Mouse (Mus musculus) limb, embryonic 14.5 days (tissue): ENCODE measurements around the gene Vamp9. TPM values are rescaled to one million over a fixed set of nuclear protein-coding genes. Genes with fewer than 3 reads are reported as not detected.

Experiments
- ATAC-seq: fragments of 200-750 bp; cut with Nextera tagmentation; 2 replicates; pipeline ENCODE4 v1.8.0; 2017; ENCODE audit warnings: low read depth, moderate number of reproducible peaks, moderate TSS enrichment; ENCODE audit not compliant: low FRiP score
- DNase-seq: peaks from one replicate; pipeline ENCODE4 v3.0.0-alpha.2; 2015; ENCODE audit warnings: low spot score
- H3K27ac ChIP-seq: fragments of 300-500 bp; sonication (generic); replicated peaks from 2 replicates; pipeline ENCODE4 v1.5.1; 2014; ENCODE audit warnings: low read depth, mild to moderate bottlenecking, low read length, moderate library complexity, mixed read lengths
- H3K27me3 ChIP-seq: fragments of 300-500 bp; sonication (generic); 2 replicates; pipeline ENCODE4 v1.6.1; 2014; ENCODE audit warnings: low read length, mixed read lengths; ENCODE audit not compliant: control insufficient read depth, insufficient read depth
- H3K36me3 ChIP-seq: fragments of 300-500 bp; sonication (generic); 2 replicates; pipeline ENCODE4 v1.6.1; 2014; ENCODE audit warnings: mild to moderate bottlenecking, low read length, moderate library complexity, mixed read lengths; ENCODE audit not compliant: control insufficient read depth, insufficient read depth
- H3K4me1 ChIP-seq: fragments of 300-500 bp; sonication (generic); 2 replicates; pipeline ENCODE4 v1.6.1; 2014; ENCODE audit warnings: antibody characterized with exemption, low read length, mixed read lengths; ENCODE audit not compliant: control insufficient read depth, insufficient read depth
- H3K4me2 ChIP-seq: fragments of 300-500 bp; sonication (generic); replicated peaks from 2 replicates; pipeline ENCODE4 v1.6.1; 2014; ENCODE audit warnings: low read depth, mild to moderate bottlenecking, low read length, moderate library complexity; ENCODE audit not compliant: severe bottlenecking
- H3K4me3 ChIP-seq: fragments of 300-500 bp; sonication (generic); replicated peaks from 2 replicates; pipeline ENCODE4 v1.5.1; 2014; ENCODE audit warnings: low read length
- H3K9ac ChIP-seq: fragments of 300-500 bp; sonication (generic); 2 replicates; pipeline ENCODE4 v1.6.1; 2014; ENCODE audit warnings: mild to moderate bottlenecking, low read depth, low read length, moderate library complexity; ENCODE audit not compliant: severe bottlenecking
- H3K9me3 ChIP-seq: fragments of 300-500 bp; sonication (generic); 2 replicates; pipeline ENCODE4 v1.6.1; 2016; ENCODE audit warnings: low read length; ENCODE audit not compliant: control insufficient read depth
- POLR2A ChIP-seq: fragments of 200-500 bp; IDR thresholded peaks from 2 replicates; pipeline ENCODE4 v1.8.0; 2012; ENCODE audit warnings: inconsistent platforms, mild to moderate bottlenecking, moderate library complexity, borderline replicate concordance; ENCODE audit not compliant: insufficient read depth, insufficient read length; ENCODE audit errors: extremely low read depth
- WGBS: fragments of 180-500 bp; shearing (Covaris S2); extraction: QIAGEN DNeasy Blood & Tissue Kit; methylation state at CpG from one replicate; pipeline ENCODE4 v1.1.7; 2014; 5-methylcytosine and 5-hydroxymethylcytosine counted together
- polyA plus RNA-seq, 2 experiments: library from polyadenylated mRNA; depleted of rRNA in 1 of 2; stranded (reverse) in 1 of 2; unstranded in 1 of 2; fragments of >200 nt; fragmentation: Nextera tagmentation in 1 of 2; extraction: Ambion mirVana in 1 of 2; gene quantifications; 2 replicates each; pipeline versions ENCODE4 v1.2.1 to v1.2.3; 2012 to 2014

Vamp9 gene
- polyA plus RNA-seq, 2 experiments = 0.10 TPM; not detected in 1

DNA sequence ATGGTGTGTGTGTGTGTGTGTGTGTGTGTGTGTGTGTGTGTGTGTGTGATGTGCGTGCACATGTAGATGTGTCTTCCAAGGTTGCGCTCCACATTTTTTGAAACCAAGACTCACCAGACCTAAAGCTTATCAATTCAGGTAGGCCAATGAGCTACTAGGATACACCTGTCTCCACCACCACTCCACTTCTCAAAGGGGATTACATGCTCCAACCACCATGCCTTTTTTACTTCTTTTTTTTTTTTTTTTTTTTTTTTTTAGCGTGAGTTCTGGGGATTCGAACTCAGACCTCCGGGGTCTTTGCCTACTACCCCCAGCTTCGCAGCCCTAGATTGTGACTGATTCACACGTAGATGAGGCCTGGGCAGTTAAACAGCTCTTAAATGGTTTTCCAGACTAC is 323 bp upstream of the Vamp9 start:
- no peak for TF ChIP-seq POLR2A
- 62% methylated on average over 7 of the region's 7 CpGs for WGBS
- Histone ChIP-seq H3K4me2 (no peak overlapping the region), H3K4me1 (peaks cover 4% of the 10 kb centered on the region; the same call in 1 of the 2 replicates), H3K9me3 (no peaks in the 10 kb centered on the region), H3K4me3 (no peak overlapping the region; the same call in 1 of the 2 replicates), H3K36me3 (no peaks in the 10 kb centered on the region), H3K9ac (no peak overlapping the region), H3K27me3 (no peaks in the 10 kb centered on the region), H3K27ac (no peak overlapping the region)
- DNase-seq (no peak), ATAC-seq (no peak)

- Histone ChIP-seq H3K9ac (no peak overlapping the region), H3K4me1 (no peaks in the 10 kb centered on the region), H3K4me2 (no peak overlapping the region), H3K36me3 (no peaks in the 10 kb centered on the region), H3K27ac (no peak overlapping the region), H3K27me3 (no peaks in the 10 kb centered on the region), H3K4me3 (no peak overlapping the region), H3K9me3 (no peaks in the 10 kb centered on the region)
- 45% methylated on average over 7 of the region's 7 CpGs for WGBS
- DNase-seq (no peak), ATAC-seq (no peak)
- no peak for TF ChIP-seq POLR2A
Observed at GRCm38 (mm10) chr5:99915494-99915893, 9.4 kb downstream of the Vamp9 start.

- no peaks in the 10 kb centered on the region for H3K9me3 ChIP-seq
- no peak overlapping the region for H3K9ac ChIP-seq
- H3K4me3 ChIP-seq = no peak overlapping the region
- H3K4me1 ChIP-seq = no peaks in the 10 kb centered on the region
- no peak overlapping the region for H3K4me2 ChIP-seq
- ATAC-seq = no peak
- TF ChIP-seq POLR2A = no peak
- H3K27ac ChIP-seq = no peak overlapping the region
- 90% methylated on average over 8 of the region's 8 CpGs for WGBS
- no peaks in the 10 kb centered on the region for H3K27me3 ChIP-seq
- H3K36me3 ChIP-seq = no peaks in the 10 kb centered on the region
- DNase-seq = no peak
Observed at GRCm38 (mm10) chr5:99922033-99922432, 16.0 kb downstream of the Vamp9 start.

DNA sequence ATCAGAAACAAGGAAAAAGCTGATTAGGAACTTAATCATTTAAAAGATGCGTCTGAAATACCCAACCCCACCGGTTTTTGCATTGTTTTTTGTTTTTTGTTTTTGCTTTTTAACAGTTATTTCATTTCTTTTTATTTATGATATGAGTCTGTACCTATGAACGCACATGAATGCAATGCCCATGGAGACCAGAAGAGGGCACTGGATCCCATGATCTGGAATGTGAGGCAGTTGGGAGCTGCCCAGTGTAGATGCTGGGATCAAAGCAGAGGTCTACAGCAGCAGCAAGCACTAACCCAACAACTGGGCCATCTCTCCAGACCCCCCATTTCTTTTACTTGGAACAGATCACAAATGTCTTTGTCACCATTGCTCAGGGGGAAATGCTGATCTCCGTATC is 21.9 kb downstream of the Vamp9 start:
- H3K9me3 ChIP-seq = no peaks in the 10 kb centered on the region
- no peaks in the 10 kb centered on the region for H3K27me3 ChIP-seq
- TF ChIP-seq POLR2A = no peak
- ATAC-seq (no peak), DNase-seq (peak; percentile 33)
- no peak overlapping the region for H3K27ac ChIP-seq
- H3K4me2 ChIP-seq = no peak overlapping the region
- no peaks in the 10 kb centered on the region for H3K36me3 ChIP-seq
- no peak overlapping the region for H3K9ac ChIP-seq
- WGBS = 50% methylated on average over 4 of the region's 4 CpGs
- no peak overlapping the region for H3K4me3 ChIP-seq
- H3K4me1 ChIP-seq = no peaks in the 10 kb centered on the region

DNA sequence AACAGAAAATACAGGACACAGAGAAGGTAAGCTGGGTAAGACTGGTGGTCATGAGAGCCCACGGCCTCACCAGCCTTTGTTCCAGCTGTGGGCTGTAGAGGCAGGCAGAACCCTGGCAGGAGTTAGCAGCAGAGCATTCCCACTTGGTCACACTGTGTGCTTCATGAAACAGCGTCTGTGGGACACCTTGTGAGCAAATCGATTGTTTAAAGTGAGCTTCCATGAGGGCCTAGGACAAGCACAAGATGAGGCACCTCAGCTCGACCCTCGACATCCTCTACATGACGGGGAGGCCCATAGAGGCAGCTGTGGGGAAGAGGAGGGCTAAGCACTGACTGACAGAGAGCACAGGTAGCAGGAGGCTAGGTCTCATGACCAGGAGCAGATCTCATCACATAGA is 25.9 kb downstream of the Vamp9 start:
- Histone ChIP-seq H3K9me3 (no peaks in the 10 kb centered on the region), H3K27me3 (no peaks in the 10 kb centered on the region), H3K36me3 (no peaks in the 10 kb centered on the region), H3K4me3 (no peak overlapping the region), H3K9ac (no peak overlapping the region), H3K27ac (no peak overlapping the region), H3K4me2 (no peak overlapping the region), H3K4me1 (no peaks in the 10 kb centered on the region)
- no peak for TF ChIP-seq POLR2A
- WGBS = 79% methylated on average over 6 of the region's 6 CpGs
- ATAC-seq (no peak), DNase-seq (no peak)

DNA sequence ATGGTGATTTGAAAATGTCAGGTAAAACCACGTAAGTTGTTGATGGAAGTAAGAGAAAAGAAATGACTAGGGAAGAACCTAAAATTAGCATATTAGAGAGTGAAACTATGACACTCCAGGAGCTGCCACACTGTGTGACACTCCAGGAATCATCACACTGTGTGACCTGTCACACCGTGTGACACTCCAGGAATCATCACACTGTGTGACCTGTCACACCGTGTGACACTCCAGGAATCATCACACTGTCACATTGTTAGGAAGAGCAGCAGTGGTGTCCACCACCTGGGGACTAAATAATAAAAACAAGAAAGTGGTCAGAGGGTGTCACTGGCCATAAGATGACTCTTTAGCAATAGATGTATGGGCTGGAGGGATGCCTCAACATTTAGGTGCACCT is 33.4 kb downstream of the Vamp9 start:
- H3K9me3 ChIP-seq = 0 out of 2 replicates have a peak, but pooled peaks cover 2% of the 10 kb centered on the region

More for the DNA sequence above, 33.4 kb downstream of the Vamp9 start:
- H3K27ac ChIP-seq = no peak overlapping the region
- H3K4me1 ChIP-seq = no peaks in the 10 kb centered on the region
- DNase-seq = no peak
- ATAC-seq = no peak
- H3K27me3 ChIP-seq = no peaks in the 10 kb centered on the region
- TF ChIP-seq POLR2A = no peak
- no peak overlapping the region for H3K4me3 ChIP-seq
- H3K9ac ChIP-seq = no peak overlapping the region
- 73% methylated on average over 3 of the region's 3 CpGs for WGBS
- H3K4me2 ChIP-seq = no peak overlapping the region
- H3K36me3 ChIP-seq = no peaks in the 10 kb centered on the region
